Comparison of ENCODE assay signal across 8 mouse cellular contexts in the genomic region with DNA sequence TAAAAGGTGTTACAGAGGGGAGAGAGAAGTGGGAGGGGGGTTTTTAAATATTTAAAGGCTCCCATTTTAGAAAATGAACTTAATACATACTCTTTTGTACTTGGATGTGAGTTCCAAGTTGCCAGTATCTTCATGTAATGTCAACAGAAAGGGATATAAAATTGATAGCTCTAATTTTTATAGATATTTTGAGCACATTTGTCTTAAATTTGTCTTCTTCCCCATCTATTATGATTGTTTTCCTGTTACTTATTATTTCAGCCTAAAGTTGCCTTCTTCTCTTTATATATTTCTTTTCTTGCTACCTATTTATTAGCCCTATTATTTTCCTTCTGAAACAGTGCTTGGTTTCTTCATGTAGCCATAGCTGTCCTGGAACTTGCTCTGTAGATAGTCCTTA. TPM values are rescaled to one million over a fixed set of nuclear protein-coding genes. Genes with fewer than 3 reads are reported as not detected.
DNase-seq lines count a peak whose midpoint lies in the region; ATAC-seq and TF ChIP-seq lines count a peak whose summit lies in the region.

A gene (plus strand): TSS at position 301 of the 400 bp plus-strand sequence.

- H3K4me2 ChIP-seq in heart, embryonic 11.5 days, result peak within 1 kb of the TSS; percentile 71

- H3K9me3 ChIP-seq in heart, embryonic 11.5 days (replicated peaks; ENCODE audit: control insufficient read depth, low read length), result no peaks in the 10 kb centered on the region
- H3K9me3 ChIP-seq in G1E (replicated peaks), result no peaks in the 10 kb centered on the region

- DNase-seq in heart, adult 11 months, result no peak
- DNase-seq in G1E (ENCODE audit: low spot score), result no peak
- no peak for DNase-seq in heart, postnatal 10 days
- DNase-seq in layer of hippocampus, adult 8-10 months (ENCODE audit: low spot score in 2 of 2), result no peak
- DNase-seq in right cerebral cortex, adult 2 months (ENCODE audit: low spot score in 2 of 2), result no peak
- no peak for DNase-seq in left cerebral cortex, adult 18-20 months (ENCODE audit: low spot score in 2 of 2)

- H3K27me3 ChIP-seq in heart, embryonic 11.5 days (ENCODE audit: control insufficient read depth, insufficient read depth, low read length), result no peaks in the 10 kb centered on the region
- H3K27me3 ChIP-seq in G1E (ENCODE audit: insufficient read depth, low read length), result no peaks in the 10 kb centered on the region

- no peaks in the 10 kb centered on the region for H3K79me2 ChIP-seq in macrophage (ENCODE audit: inconsistent target)

- intact Hi-C loops in heart, postnatal 10 days (cut with DNase I), result no loop called here

- no peak for ATAC-seq in heart, embryonic 11.5 days (replicated peaks; ENCODE audit: insufficient number of reproducible peaks, low FRiP score, low TSS enrichment)
- ATAC-seq in G1E (ENCODE audit: extremely low read depth, insufficient number of reproducible peaks, low FRiP score, poor library complexity, severe bottlenecking), result no peak

- no peaks in the 10 kb centered on the region for H3K36me3 ChIP-seq in heart, embryonic 11.5 days (ENCODE audit: control insufficient read depth, insufficient read depth, low read length)
- H3K36me3 ChIP-seq in G1E (replicated peaks) (no peaks in the 10 kb centered on the region), macrophage (ENCODE audit: inconsistent target) (no peaks in the 10 kb centered on the region)

- no peak for TF ChIP-seq CTCF in G1E (IDR thresholded peaks at IDR 0.05; ENCODE audit: low read depth, low read length)

- peak within 1 kb of the TSS; percentile 49; the same call in 1 of the 2 replicates for H3K9ac ChIP-seq in heart, embryonic 11.5 days (ENCODE audit: low read depth, low read length)

- H3K27ac ChIP-seq in heart, embryonic 11.5 days (ENCODE audit: low read depth, low read length), result peak within 1 kb of the TSS; percentile 98
- H3K27ac ChIP-seq in macrophage, result peak within 1 kb of the TSS; percentile 75

- H3K4me3 ChIP-seq in heart, embryonic 11.5 days (ENCODE audit: low read depth, low read length), result peak within 1 kb of the TSS; percentile 47; the same call in 1 of the 2 replicates
- H3K4me3 ChIP-seq in G1E (ENCODE audit: low read depth, low read length) (no peak within 1 kb of the TSS), macrophage (ENCODE audit: inconsistent target) (no peak within 1 kb of the TSS)

- peaks cover 7% of the 10 kb centered on the region; the same call in 1 of the 2 replicates for H3K4me1 ChIP-seq in heart, embryonic 11.5 days (ENCODE audit: control insufficient read depth, insufficient read depth, low read length)
- H3K4me1 ChIP-seq in G1E (ENCODE audit: insufficient read depth, low read depth, low read length), result peaks cover 43% of the 10 kb centered on the region

RNA-seq across cellular contexts. Expression of the gene that starts here (rescaled TPM):
- 0.15 and 0.27 TPM in 2 replicates for polyA plus RNA-seq in heart, embryonic 11.5 days (2014; fragmentation: Nextera tagmentation; extraction: Ambion mirVana)
- total RNA-seq in G1E (2014; fragmentation: Nextera tagmentation) (71.9 and 74.3 TPM in 2 replicates), G1E (2017) (127 and 128 TPM in 2 replicates)
- polyA plus RNA-seq in G1E (2012) (0.43 and 2.1 TPM in 2 replicates), macrophage (2018) (0.05 to 0.10 TPM (median 0.10 TPM) in 3 replicates)
- 10 to 100 TPM; 16.9 to 20.1 TPM for total RNA-seq in heart, postnatal 10 days (2021)
- 10 to 100 TPM in 1 of 26 experiments, 1 to 10 TPM in 11, under 1 TPM in 13, not detected in 1; 0.10 to 14.5 (median 0.93) TPM for total RNA-seq in macrophage (2018; cell fraction: chromatin; rRNA removed)
- total RNA-seq in macrophage (2018; cell fraction: cytosol; rRNA removed), result 1 to 10 TPM in 19 of 26 experiments, under 1 TPM in 7; 0.42 to 6.8 (median 1.8) TPM
- total RNA-seq in macrophage (2018; cell fraction: nucleus; rRNA removed), result 10 to 100 TPM in 2 of 26 experiments, 1 to 10 TPM in 10, under 1 TPM in 14; 0.32 to 22.4 (median 0.86) TPM
- total RNA-seq in layer of hippocampus, adult 8-10 months (2022), result 1 to 10 TPM; 2.5 to 3.3 (median 2.8) TPM
- 1 to 10 TPM; 3.1 to 3.7 TPM for total RNA-seq in left cerebral cortex, adult 18-20 months (2021)
